Mouse (Mus musculus) spleen, postnatal 10 days (tissue): ENCODE data around the gene Zfp574.
"Not testable (repeated sequence)": the region's sequence is repeated elsewhere in the genome, so short reads cannot be mapped to it uniquely, and the experiment has no call there.

Source experiments
- DNase-seq, 2 experiments: peaks; one replicate each; pipeline ENCODE4 v3.0.0; 2021 to 2022; ENCODE audit warnings: low spot score in 2 of 2

The Zfp574 gene

GRCm38 (mm10) chr7:25071979-25072715 lies at the start of gene Zfp574, which contains the start of gene Grik5:
Gene Zfp574, plus strand, starts transcription at chr7:25072567.
Gene Grik5, minus strand, starts transcription at chr7:25072346.
- DNase-seq: no peak

- DNase-seq: no peak
Observed at GRCm38 (mm10) chr7:25025855-25026439, 46.4 kb upstream of the Zfp574 start.

GRCm38 (mm10) chr7:25026452-25026851 lies 45.9 kb upstream of the Zfp574 start:
- no peak for DNase-seq

GRCm38 (mm10) chr7:25030032-25030753 lies 42.2 kb upstream of the Zfp574 start:
- peak; percentile 74 to 84 for DNase-seq

GRCm38 (mm10) chr7:25031528-25031927 lies 40.8 kb upstream of the Zfp574 start:
- DNase-seq: no peak

GRCm38 (mm10) chr7:25034796-25035195 lies 37.6 kb upstream of the Zfp574 start:
- DNase-seq: no peak

- DNase-seq: peak; percentile 62 to 84
Observed at GRCm38 (mm10) chr7:25035916-25036315, 36.5 kb upstream of the Zfp574 start.

GRCm38 (mm10) chr7:25041921-25042320 lies 30.4 kb upstream of the Zfp574 start:
- no peak for DNase-seq

- not testable (repeated sequence) for DNase-seq
Observed at GRCm38 (mm10) chr7:25044599-25044998, 27.8 kb upstream of the Zfp574 start.

GRCm38 (mm10) chr7:25047363-25047762 lies 25.0 kb upstream of the Zfp574 start:
- no peak for DNase-seq

- no peak for DNase-seq
Observed at GRCm38 (mm10) chr7:25049295-25049930, 23.0 kb upstream of the Zfp574 start.

GRCm38 (mm10) chr7:25052587-25052986 lies 19.8 kb upstream of the Zfp574 start:
- DNase-seq: no peak

GRCm38 (mm10) chr7:25056951-25057350 lies 15.4 kb upstream of the Zfp574 start:
- no peak for DNase-seq

- DNase-seq: no peak
Observed at GRCm38 (mm10) chr7:25057888-25058287, 14.5 kb upstream of the Zfp574 start.

GRCm38 (mm10) chr7:25058394-25058793 lies 14.0 kb upstream of the Zfp574 start:
- no peak for DNase-seq

GRCm38 (mm10) chr7:25058836-25059235 lies 13.5 kb upstream of the Zfp574 start:
- no peak for DNase-seq

- no peak for DNase-seq
Observed at GRCm38 (mm10) chr7:25063346-25063745, 9.0 kb upstream of the Zfp574 start.

- no peak for DNase-seq
Observed at GRCm38 (mm10) chr7:25063900-25064299, 8.5 kb upstream of the Zfp574 start.

GRCm38 (mm10) chr7:25067338-25067737 lies 5.0 kb upstream of the Zfp574 start:
- no peak for DNase-seq

GRCm38 (mm10) chr7:25067909-25068656 lies 4.3 kb upstream of the Zfp574 start:
- no peak for DNase-seq

GRCm38 (mm10) chr7:25068724-25069123 lies 3.6 kb upstream of the Zfp574 start:
- no peak for DNase-seq
